Mouse (Mus musculus) heart, adult 2 months (tissue): ENCODE results near the gene Cda. TPM values are rescaled to one million over a fixed set of nuclear protein-coding genes. Genes with fewer than 3 reads are reported as not detected.

ENCODE experiments used
- DNase-seq, 2 experiments: peaks; one replicate each; pipeline ENCODE4 v3.0.0; 2021
- H3K27ac ChIP-seq: fragments of 200-600 bp; 2 replicates; pipeline ENCODE4 v1.8.1; 2022
- H3K27me3 ChIP-seq: fragments of 200-500 bp; 2 replicates; pipeline ENCODE4 v1.6.1; 2012; ENCODE audit warnings: mild to moderate bottlenecking, low read length, inconsistent platforms, mixed read lengths; ENCODE audit not compliant: control insufficient read depth, insufficient read depth
- H3K36me3 ChIP-seq: fragments of 200-500 bp; 2 replicates; pipeline ENCODE4 v1.6.1; 2012; ENCODE audit warnings: low read length, inconsistent platforms; ENCODE audit not compliant: control insufficient read depth, insufficient read depth
- H3K4me1 ChIP-seq: fragments of 200-500 bp; 2 replicates; pipeline ENCODE4 v1.6.1; 2011; ENCODE audit warnings: low read length; ENCODE audit not compliant: control insufficient read depth, insufficient read depth
- H3K4me3 ChIP-seq: fragments of 200-600 bp; 2 replicates; pipeline ENCODE4 v1.8.1; 2022
- H3K79me2 ChIP-seq: fragments of 200-500 bp; replicated peaks from 2 replicates; pipeline ENCODE4 v1.6.1; 2012; ENCODE audit warnings: mild to moderate bottlenecking, inconsistent platforms, low read length, moderate library complexity, mixed read lengths; ENCODE audit not compliant: control insufficient read depth, insufficient read depth
- H3K9ac ChIP-seq: fragments of 200-500 bp; 2 replicates; pipeline ENCODE4 v1.6.1; 2012; ENCODE audit warnings: low read depth, mild to moderate bottlenecking, control low read depth, inconsistent platforms, low read length, mixed read lengths
- CTCF ChIP-seq: fragments of 200-600 bp; IDR thresholded peaks from 2 replicates; pipeline ENCODE4 v1.8.1; 2022; ENCODE audit warnings: antibody characterized with exemption, mild to moderate bottlenecking, moderate library complexity
- EP300 ChIP-seq: fragments of 200-500 bp; IDR thresholded peaks from 2 replicates; pipeline ENCODE4 v1.6.1; 2011; ENCODE audit warnings: low read depth, low read length, control low read depth; ENCODE audit not compliant: insufficient read depth
- POLR2A ChIP-seq: fragments of 200-500 bp; IDR thresholded peaks from 2 replicates; pipeline ENCODE4 v1.6.1; 2011; ENCODE audit warnings: mild to moderate bottlenecking, low read depth, low read length, control low read depth; ENCODE audit not compliant: insufficient read depth
- WGBS: fragments of 180-500 bp; shearing (Covaris S2); methylation state at CpG from one replicate; pipeline ENCODE4 v1.1.7; 2018; 5-methylcytosine and 5-hydroxymethylcytosine counted together
- intact Hi-C: fragments of 180-260 bp; cut with DNase I; formaldehyde crosslinking; loops from one replicate; pipeline ENCODE4 v1.15.1; 2025
- polyA plus RNA-seq: library from polyadenylated mRNA; depleted of rRNA; stranded (reverse); fragments of >200 nt; gene quantifications from 2 replicates; pipeline ENCODE4 v1.2.3, GENCODE M21; 2012
- total RNA-seq, 2 experiments: library from RNA; stranded (reverse); gene quantifications; 2 replicates each; pipeline ENCODE4 v1.2.3; 2021

The Cda gene
- total and polyA plus RNA-seq, 3 experiments: 1.4 to 3.3 (median 1.4) TPM

- Histone ChIP-seq H3K4me1 (peaks cover 1% of the 10 kb centered on the region), H3K27me3 (no peaks in the 10 kb centered on the region), H3K36me3 (no peaks in the 10 kb centered on the region), H3K9ac (no peak overlapping the region), H3K4me3 (no peak overlapping the region), H3K27ac (no peak overlapping the region), H3K79me2 (no peaks in the 10 kb centered on the region)
- 94% methylated on average over 3 of the region's 3 CpGs for WGBS
- TF ChIP-seq EP300 (no peak), CTCF (no peak), POLR2A (no peak)
- DNase-seq: no peak
- intact Hi-C loops: no loop called here
Observed at GRCm38 (mm10) chr4:138375117-138375516, 7.3 kb upstream of the Cda start.

- no peaks in the 10 kb centered on the region for H3K27me3 ChIP-seq
- no peak overlapping the region for H3K4me3 ChIP-seq
- peaks cover 6% of the 10 kb centered on the region for H3K4me1 ChIP-seq
- H3K79me2 ChIP-seq: no peaks in the 10 kb centered on the region
- DNase-seq: no peak
- H3K27ac ChIP-seq: no peak overlapping the region
- WGBS: 83% methylated on average over 5 of the region's 5 CpGs
- H3K36me3 ChIP-seq: no peaks in the 10 kb centered on the region
- H3K9ac ChIP-seq: no peak overlapping the region
- intact Hi-C loops: no loop called here
- TF ChIP-seq CTCF (no peak), POLR2A (no peak), EP300 (no peak)
Observed at GRCm38 (mm10) chr4:138370996-138371516, 3.3 kb upstream of the Cda start.

GRCm38 (mm10) chr4:138368498-138369260, 887 bp upstream of the Cda start:
- H3K27ac ChIP-seq: peak overlapping the region; percentile 34
- H3K27me3 ChIP-seq: no peaks in the 10 kb centered on the region
- H3K4me1 ChIP-seq: peaks cover 6% of the 10 kb centered on the region
- intact Hi-C loops: no loop called here
- H3K4me3 ChIP-seq: no peak overlapping the region; the same call in 1 of the 2 replicates
- no peak overlapping the region for H3K9ac ChIP-seq
- no peaks in the 10 kb centered on the region for H3K36me3 ChIP-seq
- TF ChIP-seq EP300 (no peak), POLR2A (no peak), CTCF (no peak)
- no peaks in the 10 kb centered on the region for H3K79me2 ChIP-seq
- peak; percentile 10 to 27 for DNase-seq
- 33% methylated on average over 12 of the region's 12 CpGs for WGBS

GRCm38 (mm10) chr4:138366561-138366960, 1.2 kb downstream of the Cda start:
- no peak overlapping the region for H3K4me3 ChIP-seq
- TF ChIP-seq POLR2A (no peak), EP300 (no peak), CTCF (no peak)
- 75% methylated on average over 2 of the region's 2 CpGs for WGBS
- DNase-seq: no peak
- no peaks in the 10 kb centered on the region for H3K79me2 ChIP-seq
- H3K27ac ChIP-seq: no peak overlapping the region
- intact Hi-C loops: no loop called here
- peaks cover 6% of the 10 kb centered on the region for H3K4me1 ChIP-seq
- H3K36me3 ChIP-seq: no peaks in the 10 kb centered on the region
- no peak overlapping the region for H3K9ac ChIP-seq
- no peaks in the 10 kb centered on the region for H3K27me3 ChIP-seq

- 71% methylated on average over 5 of the region's 5 CpGs for WGBS
- Histone ChIP-seq H3K27me3 (no peaks in the 10 kb centered on the region), H3K4me3 (no peak overlapping the region), H3K27ac (no peak overlapping the region), H3K9ac (no peak overlapping the region), H3K4me1 (peaks cover 5% of the 10 kb centered on the region), H3K36me3 (no peaks in the 10 kb centered on the region), H3K79me2 (no peaks in the 10 kb centered on the region)
- TF ChIP-seq EP300 (no peak), CTCF (no peak), POLR2A (no peak)
- no peak for DNase-seq
- intact Hi-C loops: no loop called here
Observed at GRCm38 (mm10) chr4:138363511-138363910, 4.3 kb downstream of the Cda start.

GRCm38 (mm10) chr4:138362883-138363282, 4.9 kb downstream of the Cda start:
- no peak for DNase-seq
- WGBS: 87% methylated on average over 7 of the region's 7 CpGs

More at GRCm38 (mm10) chr4:138362883-138363282, 4.9 kb downstream of the Cda start:
- Histone ChIP-seq H3K79me2 (no peaks in the 10 kb centered on the region), H3K9ac (no peak overlapping the region), H3K27me3 (no peaks in the 10 kb centered on the region), H3K27ac (no peak overlapping the region), H3K4me1 (no peaks in the 10 kb centered on the region; the same call in 1 of the 2 replicates), H3K4me3 (no peak overlapping the region), H3K36me3 (no peaks in the 10 kb centered on the region)
- TF ChIP-seq POLR2A: no peak
- TF ChIP-seq CTCF: no peak
- TF ChIP-seq EP300: no peak
- intact Hi-C loops: no loop called here
